Mouse (Mus musculus) monocyte, adult 2 months (primary cell): Measurements from ENCODE around the gene Mbnl2.

Experiments
- DNase-seq, 2 experiments: peaks; one replicate each; pipeline ENCODE4 v3.0.0; 2022; ENCODE audit warnings: low spot score in 2 of 2, low read depth in 1 of 2

Mbnl2 gene

GRCm38 (mm10) chr14:120297137-120297749, 21.8 kb downstream of the Mbnl2 start:
- no peak for DNase-seq

GRCm38 (mm10) chr14:120297833-120298232, 22.4 kb downstream of the Mbnl2 start:
- no peak for DNase-seq

- no peak for DNase-seq
These were observed 23.0 kb downstream of the Mbnl2 start for GRCm38 (mm10) chr14:120298439-120298838.

GRCm38 (mm10) chr14:120299716-120300115, 24.2 kb downstream of the Mbnl2 start:
- no peak for DNase-seq

GRCm38 (mm10) chr14:120300191-120300590, 24.7 kb downstream of the Mbnl2 start:
- no peak for DNase-seq

GRCm38 (mm10) chr14:120300814-120301213, 25.3 kb downstream of the Mbnl2 start:
- no peak for DNase-seq

- DNase-seq: no peak
These were observed 27.6 kb downstream of the Mbnl2 start for GRCm38 (mm10) chr14:120302913-120303548.

- peak in 1 of 2 experiments; percentile 19 for DNase-seq
These were observed 30.8 kb downstream of the Mbnl2 start for GRCm38 (mm10) chr14:120306229-120306628.

- no peak for DNase-seq
These were observed 31.9 kb downstream of the Mbnl2 start for GRCm38 (mm10) chr14:120307356-120307755.

- DNase-seq: no peak
These were observed 32.5 kb downstream of the Mbnl2 start for GRCm38 (mm10) chr14:120307963-120308362.

GRCm38 (mm10) chr14:120309691-120310090, 34.2 kb downstream of the Mbnl2 start:
- DNase-seq: no peak

- DNase-seq: no peak
These were observed 36.0 kb downstream of the Mbnl2 start for GRCm38 (mm10) chr14:120311330-120312097.

- DNase-seq: no peak
These were observed 37.4 kb downstream of the Mbnl2 start for GRCm38 (mm10) chr14:120312661-120313406.

- no peak for DNase-seq
These were observed 38.0 kb downstream of the Mbnl2 start for GRCm38 (mm10) chr14:120313466-120313865.

- DNase-seq: no peak
These were observed 40.3 kb downstream of the Mbnl2 start for GRCm38 (mm10) chr14:120315721-120316120.

- DNase-seq: no peak
These were observed 43.0 kb downstream of the Mbnl2 start for GRCm38 (mm10) chr14:120318326-120318935.

GRCm38 (mm10) chr14:120318974-120319731, 43.7 kb downstream of the Mbnl2 start:
- DNase-seq: no peak

- DNase-seq: no peak
These were observed 46.6 kb downstream of the Mbnl2 start for GRCm38 (mm10) chr14:120322041-120322440.

- DNase-seq: no peak
These were observed 47.6 kb downstream of the Mbnl2 start for GRCm38 (mm10) chr14:120323111-120323510.

- DNase-seq: no peak
These were observed 48.8 kb downstream of the Mbnl2 start for GRCm38 (mm10) chr14:120324061-120324791.
